Mouse (Mus musculus) myocyte (in vitro differentiated cells): ENCODE data around the gene Mab21l3. TPM values are rescaled to one million over a fixed set of nuclear protein-coding genes. Genes with fewer than 3 reads are reported as not detected.
A peak's percentile ranks its signal among the peaks of the same experiment; 100 is the strongest.

Source experiments
- H3K27me3 ChIP-seq: one replicate; pipeline ENCODE4 v1.6.1; 2011; ENCODE audit not compliant: control insufficient read depth, insufficient read depth, insufficient read length
- H3K36me3 ChIP-seq: one replicate; pipeline ENCODE4 v1.6.1; 2011; ENCODE audit not compliant: control insufficient read depth, insufficient read depth
- H3K4me2 ChIP-seq: one replicate; pipeline ENCODE4 v1.6.1; 2011; ENCODE audit warnings: low read depth, control low read depth
- H3K4me3 ChIP-seq: one replicate; pipeline ENCODE4 v1.5.1; 2011; ENCODE audit warnings: mild to moderate bottlenecking, control low read depth, moderate library complexity
- H3K79me2 ChIP-seq: one replicate; pipeline ENCODE4 v1.6.1; 2011; ENCODE audit not compliant: control insufficient read depth, insufficient read depth
- H3ac ChIP-seq: one replicate; pipeline ENCODE4 v1.6.1; 2011; ENCODE audit not compliant: control insufficient read depth, insufficient read length
- CEBPB ChIP-seq: IDR thresholded peaks from 2 replicates; pipeline ENCODE4 v1.6.1; 2011; ENCODE audit warnings: mild to moderate bottlenecking, moderate library complexity; ENCODE audit not compliant: poor library complexity, insufficient read depth, severe bottlenecking
- E2F4 ChIP-seq: IDR thresholded peaks from one replicate; pipeline ENCODE4 v1.6.1; 2011; ENCODE audit warnings: mild to moderate bottlenecking, control low read depth, moderate library complexity; ENCODE audit not compliant: insufficient read depth
- MAX ChIP-seq: IDR thresholded peaks from one replicate; pipeline ENCODE4 v1.6.1; 2011; ENCODE audit warnings: low read depth, mild to moderate bottlenecking, control low read depth
- MYOD1 ChIP-seq, 3 experiments: IDR thresholded peaks; one replicate each; pipeline ENCODE4 v1.6.1; 2011; ENCODE audit warnings: control low read depth in 2 of 3, low read depth in 2 of 3, mild to moderate bottlenecking in 2 of 3, moderate library complexity in 1 of 3; ENCODE audit not compliant: insufficient read length in 2 of 3, control insufficient read depth in 1 of 3
- MYOG ChIP-seq, 3 experiments: IDR thresholded peaks; one replicate each; pipeline ENCODE4 v1.6.1; 2011; ENCODE audit warnings: control low read depth in 2 of 3, low read depth in 2 of 3, mild to moderate bottlenecking in 2 of 3; ENCODE audit not compliant: insufficient read length in 2 of 3, control insufficient read depth in 1 of 3, insufficient read depth in 1 of 3
- POLR2A ChIP-seq: IDR thresholded peaks from one replicate; pipeline ENCODE4 v1.6.1; 2011; ENCODE audit warnings: low read depth, mild to moderate bottlenecking, control low read depth, moderate library complexity; ENCODE audit not compliant: insufficient read length
- POLR2AphosphoS2 ChIP-seq: IDR thresholded peaks from one replicate; pipeline ENCODE4 v1.6.1; 2011; ENCODE audit warnings: low read depth, control low read depth; ENCODE audit not compliant: insufficient read length
- REST ChIP-seq: IDR thresholded peaks from one replicate; pipeline ENCODE4 v1.6.1; 2011; ENCODE audit warnings: mild to moderate bottlenecking, control low read depth, moderate library complexity; ENCODE audit not compliant: insufficient read depth, insufficient read length
- SRF ChIP-seq: IDR thresholded peaks from one replicate; pipeline ENCODE4 v1.6.1; 2011; ENCODE audit warnings: low read depth; ENCODE audit not compliant: control insufficient read depth, insufficient read length
- TCF12 ChIP-seq: IDR thresholded peaks from one replicate; pipeline ENCODE4 v1.6.1; 2011; ENCODE audit warnings: mild to moderate bottlenecking, control low read depth; ENCODE audit not compliant: poor library complexity, insufficient read depth, severe bottlenecking
- TCF3 ChIP-seq: IDR thresholded peaks from one replicate; pipeline ENCODE4 v1.6.1; 2011; ENCODE audit warnings: low read depth, control low read depth; ENCODE audit not compliant: insufficient read length
- USF1 ChIP-seq: IDR thresholded peaks from one replicate; pipeline ENCODE4 v1.6.1; 2011; ENCODE audit warnings: low read depth, mild to moderate bottlenecking, control low read depth, moderate library complexity
- polyA plus RNA-seq: library from polyadenylated mRNA; unstranded; fragments of >200 nt; fragmentation: generic; extraction: Trizol; gene quantifications from one replicate; pipeline ENCODE4 v1.2.1, GENCODE M21; 2012; ENCODE audit warnings: missing spikeins

Gene Mab21l3
- polyA plus RNA-seq, 1 experiment: 0.85 TPM

DNA sequence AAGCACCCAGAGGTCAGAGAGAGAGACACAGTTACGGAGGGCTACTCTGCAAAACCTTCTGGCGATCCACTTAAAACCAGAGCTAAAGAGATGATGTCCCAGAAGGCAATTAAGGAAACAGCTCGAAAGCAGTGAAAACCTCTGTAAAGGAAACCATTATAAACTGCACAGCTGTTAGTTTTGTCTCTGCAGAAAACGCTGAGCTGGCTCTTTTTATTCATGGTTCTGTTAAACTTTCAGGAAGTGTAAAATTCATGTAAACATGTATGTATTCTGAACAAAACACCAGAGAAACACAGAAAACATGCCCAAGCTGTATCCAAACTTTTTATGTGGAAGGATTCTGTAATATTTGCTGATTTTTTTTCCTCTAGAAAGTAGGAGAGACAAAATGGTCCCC is 2.7 kb downstream of the Mab21l3 start:
- Histone ChIP-seq H3K36me3 (no peaks in the 10 kb centered on the region), H3K4me2 (no peak overlapping the region), H3K4me3 (no peak overlapping the region), H3K27me3 (no peaks in the 10 kb centered on the region), H3ac (no peak overlapping the region), H3K79me2 (no peaks in the 10 kb centered on the region)
- TF ChIP-seq TCF3: no peak
- TF ChIP-seq E2F4: no peak

DNA sequence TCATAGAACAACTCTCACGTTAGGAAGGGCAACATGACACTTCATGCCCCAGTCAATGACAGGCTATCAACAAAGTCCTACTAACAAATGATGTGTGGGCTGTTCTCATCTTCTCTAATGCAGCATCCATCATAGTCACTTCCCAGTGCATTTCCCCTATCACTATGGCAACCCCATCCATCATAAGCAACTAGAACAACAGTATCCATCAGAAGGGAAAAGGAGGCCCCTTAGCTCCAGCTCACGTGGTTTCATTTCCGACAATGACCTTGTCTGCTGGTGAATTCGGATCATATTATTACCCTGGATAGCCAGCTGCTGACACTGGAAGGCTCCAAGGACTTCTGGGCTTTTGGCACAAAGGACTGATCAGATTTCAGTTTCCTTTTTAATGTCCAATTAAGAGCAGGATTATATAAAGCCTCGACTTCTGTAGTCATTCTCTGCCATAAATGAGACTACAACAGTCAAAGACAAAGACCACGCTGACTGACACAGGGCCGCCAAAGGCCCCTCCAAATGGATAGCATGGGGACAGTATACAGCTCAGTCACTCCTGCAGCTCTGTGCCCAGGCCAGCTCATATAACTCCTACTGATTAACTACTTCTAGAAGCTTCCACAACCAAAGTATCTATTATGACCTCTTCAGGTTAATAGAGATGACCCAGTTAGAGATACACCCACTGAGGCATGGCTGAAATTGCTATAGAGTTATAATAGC is 6.2 kb downstream of the Mab21l3 start:
- H3K79me2 ChIP-seq: no peaks in the 10 kb centered on the region
- TF ChIP-seq TCF3 (no peak), TCF12 (no peak), CEBPB (no peak), USF1 (no peak), E2F4 (no peak), REST (no peak)
- no peak overlapping the region for H3K4me3 ChIP-seq

DNA sequence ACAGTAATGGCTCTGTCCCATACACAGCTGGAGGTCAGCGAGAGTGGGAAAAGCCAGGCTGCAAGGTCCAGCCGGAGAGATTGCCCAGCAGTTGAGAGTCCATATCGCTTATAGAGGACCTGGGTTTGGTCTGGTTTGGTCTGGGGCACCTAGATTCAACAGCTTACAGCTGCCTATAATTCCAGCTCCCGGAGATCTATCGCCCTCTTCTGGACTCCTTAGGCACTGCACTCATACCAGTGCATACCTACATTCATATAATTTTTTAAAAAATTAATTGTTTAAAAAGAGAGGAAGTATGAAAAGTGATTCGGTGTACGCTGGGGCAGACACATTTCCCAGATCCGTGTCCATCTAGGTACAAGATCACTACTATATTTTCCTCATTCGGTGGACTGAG is 9.4 kb downstream of the Mab21l3 start:
- no peak overlapping the region for H3K4me2 ChIP-seq
- no peaks in the 10 kb centered on the region for H3K27me3 ChIP-seq
- TF ChIP-seq USF1: no peak
- TF ChIP-seq TCF12: no peak
- no peak for TF ChIP-seq POLR2AphosphoS2
- no peak for TF ChIP-seq SRF
- TF ChIP-seq E2F4: no peak
- no peak for TF ChIP-seq REST
- no peak overlapping the region for H3ac ChIP-seq
- H3K4me3 ChIP-seq: no peak overlapping the region
- H3K36me3 ChIP-seq: no peaks in the 10 kb centered on the region
- H3K79me2 ChIP-seq: no peaks in the 10 kb centered on the region

More for the DNA sequence above, 6.2 kb downstream of the Mab21l3 start:
- H3K36me3 ChIP-seq: no peaks in the 10 kb centered on the region
- no peaks in the 10 kb centered on the region for H3K27me3 ChIP-seq
- no peak overlapping the region for H3K4me2 ChIP-seq
- H3ac ChIP-seq: no peak overlapping the region

DNA sequence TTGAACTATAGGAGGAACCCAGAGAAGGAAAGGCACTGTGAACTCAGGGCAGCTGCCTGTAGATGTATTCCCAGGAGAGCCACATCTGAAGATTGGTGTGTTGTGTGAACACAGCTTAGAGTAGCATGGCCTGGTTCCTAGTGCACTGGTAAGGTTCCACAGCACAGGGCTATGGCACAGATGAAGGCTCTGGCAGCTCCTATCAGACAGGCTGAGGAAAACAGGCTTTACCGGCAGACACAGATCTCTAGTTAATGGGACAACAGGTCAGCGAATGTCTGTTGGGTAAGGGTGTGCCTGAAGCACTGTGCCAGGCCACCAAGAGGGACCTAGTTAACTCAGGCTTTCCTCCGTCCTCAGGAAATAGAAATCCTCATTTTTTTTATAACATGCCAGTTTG is 11.8 kb downstream of the Mab21l3 start:
- Histone ChIP-seq H3K79me2 (no peaks in the 10 kb centered on the region), H3K4me3 (no peak overlapping the region), H3ac (no peak overlapping the region), H3K4me2 (no peak overlapping the region), H3K27me3 (no peaks in the 10 kb centered on the region), H3K36me3 (no peaks in the 10 kb centered on the region)
- no peak for TF ChIP-seq MYOD1 (IDR thresholded peaks at IDR 0.05; ENCODE audit: control insufficient read depth in 1 of 3, insufficient read length in 2 of 3, low read depth in 2 of 3)
- no peak for TF ChIP-seq CEBPB
- TF ChIP-seq SRF: no peak
- no peak for TF ChIP-seq TCF12
- no peak for TF ChIP-seq MYOG (IDR thresholded peaks at IDR 0.05; ENCODE audit: control insufficient read depth in 1 of 3, insufficient read depth in 1 of 3, insufficient read length in 2 of 3, low read depth in 2 of 3)
- TF ChIP-seq POLR2A: no peak
- TF ChIP-seq USF1: no peak
- TF ChIP-seq MAX: no peak
- no peak for TF ChIP-seq POLR2AphosphoS2
- TF ChIP-seq REST: no peak
- no peak for TF ChIP-seq E2F4
- no peak for TF ChIP-seq TCF3

DNA sequence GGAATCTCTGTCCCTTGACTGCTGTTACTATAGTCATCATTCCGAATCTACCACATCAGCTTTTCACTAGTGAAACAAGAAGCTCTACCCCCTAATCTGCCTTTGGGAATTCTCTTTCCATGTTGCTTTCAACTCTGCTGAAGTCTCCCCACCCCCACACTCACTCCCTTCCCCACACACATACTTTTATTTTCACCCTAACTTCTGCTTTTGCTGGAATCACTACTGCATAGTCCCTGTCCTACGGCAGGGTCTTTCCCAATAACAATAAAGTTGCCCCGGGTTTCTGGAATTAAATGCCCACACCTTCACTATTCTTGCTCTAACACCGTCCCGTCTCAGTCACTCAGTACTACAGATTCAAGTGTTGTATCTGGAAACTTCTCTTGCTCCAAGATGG is 12.2 kb downstream of the Mab21l3 start:
- Histone ChIP-seq H3ac (no peak overlapping the region), H3K4me3 (no peak overlapping the region), H3K4me2 (peak overlapping the region; percentile 71), H3K36me3 (no peaks in the 10 kb centered on the region), H3K27me3 (no peaks in the 10 kb centered on the region), H3K79me2 (no peaks in the 10 kb centered on the region)
- TF ChIP-seq E2F4 (no peak), SRF (no peak), USF1 (no peak), POLR2AphosphoS2 (no peak), POLR2A (no peak), TCF3 (no peak)

DNA sequence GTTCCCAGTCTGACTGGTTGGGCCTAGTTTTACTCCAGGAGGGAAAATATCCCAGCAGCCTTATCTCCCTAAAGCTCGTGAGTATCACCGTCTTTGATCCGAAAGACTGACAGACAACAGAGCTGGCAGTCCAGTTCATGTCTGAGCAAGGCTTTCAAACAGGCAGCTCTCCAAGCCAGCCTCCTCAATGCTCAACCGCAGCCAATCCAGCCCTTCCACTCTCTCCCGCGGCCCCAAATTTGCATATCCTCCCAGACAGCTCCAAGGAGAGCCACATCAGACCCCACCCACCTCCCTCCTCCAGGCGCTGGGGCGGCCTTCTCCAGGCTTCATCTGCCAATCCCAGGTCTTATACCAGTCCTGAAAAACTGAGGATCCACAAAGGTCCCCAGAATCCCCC is 12.7 kb downstream of the Mab21l3 start:
- no peak for TF ChIP-seq MAX
- Histone ChIP-seq H3ac (no peak overlapping the region), H3K27me3 (no peaks in the 10 kb centered on the region), H3K36me3 (no peaks in the 10 kb centered on the region), H3K79me2 (no peaks in the 10 kb centered on the region), H3K4me3 (no peak overlapping the region), H3K4me2 (peak overlapping the region; percentile 71)
